Mouse (Mus musculus) embryonic fibroblast, embryonic 13.5 days (primary cell): ENCODE data around the gene Tspan18.

Experiments used
- CTCF ChIP-seq: IDR thresholded peaks from 2 replicates; pipeline ENCODE4 v1.5.1; 2011; ENCODE audit warnings: mild to moderate bottlenecking, control low read depth, low read length, moderate library complexity, borderline replicate concordance; ENCODE audit not compliant: insufficient read depth
- POLR2A ChIP-seq: IDR thresholded peaks from 2 replicates; pipeline ENCODE4 v1.6.1; 2011; ENCODE audit warnings: low read depth, mild to moderate bottlenecking, control low read depth, low read length, moderate library complexity

DNA sequence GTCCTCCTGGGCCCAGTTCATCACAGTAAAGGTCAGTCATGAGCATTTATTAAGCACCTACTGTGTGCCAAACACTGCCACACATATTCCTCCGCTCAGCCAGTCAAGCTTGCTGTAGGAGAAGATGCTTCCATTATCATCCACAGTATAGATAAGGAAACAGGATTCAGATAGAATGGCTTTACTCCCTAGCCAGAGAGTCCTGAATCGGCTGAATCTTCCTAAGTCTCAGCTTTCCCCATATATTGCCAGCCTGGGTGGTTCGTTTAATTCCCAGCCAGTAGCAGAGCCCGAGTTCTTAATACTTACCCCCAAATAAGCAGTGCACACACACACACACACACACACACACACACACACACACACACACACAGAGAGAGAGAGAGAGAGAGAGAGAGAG, 47.6 kb downstream of the Tspan18 start:
- no peak for TF ChIP-seq POLR2A
- TF ChIP-seq CTCF, result no peak
